Mouse (Mus musculus): ENCODE measurements around the gene Fndc3b.

- TF ChIP-seq CTCF (IDR thresholded peaks at IDR 0.05; ENCODE audit: low read depth) (no peak), EP300 (optimal IDR thresholded peaks at IDR 0.05) (no peak)
Measured at GRCm38 (mm10) chr3:27629716-27630115, 81.4 kb downstream of the Fndc3b start.
